Mouse (Mus musculus): ENCODE measurements around the gene Fgfr1op. TPM values are rescaled to one million over a fixed set of nuclear protein-coding genes. Genes with fewer than 3 reads are reported as not detected.
"Not testable (repeated sequence)": the region's sequence is repeated elsewhere in the genome, so short reads cannot be mapped to it uniquely, and the experiment has no call there.

The Fgfr1op gene
- polyA plus RNA-seq, 1 experiment from 2014 or later = 35.7 TPM

DNA sequence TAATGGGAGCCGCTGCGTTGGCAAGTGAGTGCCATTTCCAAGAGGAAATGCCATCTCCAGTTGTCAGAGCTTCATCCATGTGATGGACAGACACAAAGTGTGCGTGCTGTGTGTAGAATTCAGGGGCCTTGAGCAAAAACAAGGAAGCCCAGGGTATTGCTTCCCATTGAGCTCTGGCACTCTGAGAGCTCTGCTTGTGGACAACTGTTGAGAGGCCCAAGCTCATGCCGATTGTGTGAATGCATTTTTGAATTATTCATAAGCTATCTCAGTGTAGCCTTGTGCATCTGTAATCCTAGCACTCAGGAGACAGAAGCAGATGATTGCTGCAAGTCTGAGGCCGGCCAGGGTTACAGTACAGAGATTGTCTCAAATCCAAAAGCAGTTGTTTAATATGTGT, 11.8 kb downstream of the Fgfr1op start:
- 92% methylated on average over 5 of the region's 5 CpGs for whole genome bisulfite sequencing
- H3K4me1 ChIP-seq = no peaks in the 10 kb centered on the region
- no peak for ATAC-seq (ENCODE audit: insufficient number of reproducible peaks, insufficient read depth, low FRiP score, low TSS enrichment, low read depth)
- H3K36me3 ChIP-seq = peaks cover 74% of the 10 kb centered on the region
- no peak overlapping the region for H3K4me2 ChIP-seq
- no peak overlapping the region for H3K9ac ChIP-seq
- H3K9me3 ChIP-seq = no peaks in the 10 kb centered on the region
- H3K4me3 ChIP-seq = no peak overlapping the region
- H3K27ac ChIP-seq = no peak overlapping the region
- no peaks in the 10 kb centered on the region for H3K27me3 ChIP-seq

DNA sequence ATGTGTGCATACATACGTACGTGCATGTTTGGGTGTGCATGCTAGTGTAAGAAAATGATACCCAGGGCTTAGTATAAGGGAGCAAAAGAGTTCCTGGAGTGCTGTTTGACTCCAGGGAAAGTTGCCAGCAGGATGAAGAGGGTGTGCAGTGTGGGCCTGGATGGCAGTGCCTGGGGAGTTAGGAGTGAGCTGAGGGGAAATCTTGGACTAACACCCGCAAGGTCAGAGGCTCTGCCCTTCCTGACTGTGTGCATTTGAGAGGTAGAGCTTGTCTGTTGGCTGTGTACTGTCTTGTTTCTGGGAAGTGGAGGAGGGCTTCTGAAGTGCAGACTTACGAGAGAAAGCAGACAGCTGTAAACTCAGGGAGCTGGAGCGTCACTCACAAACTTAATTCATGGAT, 18.5 kb downstream of the Fgfr1op start:
- H3K36me3 ChIP-seq = peaks cover 74% of the 10 kb centered on the region
- 86% methylated on average over 5 of the region's 5 CpGs for WGBS
- no peak overlapping the region for H3K27ac ChIP-seq
- no peak overlapping the region for H3K4me2 ChIP-seq
- H3K9me3 ChIP-seq = no peaks in the 10 kb centered on the region
- no peak for ATAC-seq (ENCODE audit: insufficient number of reproducible peaks, insufficient read depth, low FRiP score, low TSS enrichment, low read depth)
- no peak overlapping the region for H3K9ac ChIP-seq
- H3K4me1 ChIP-seq = no peaks in the 10 kb centered on the region
- no peak overlapping the region for H3K4me3 ChIP-seq
- no peaks in the 10 kb centered on the region for H3K27me3 ChIP-seq

DNA sequence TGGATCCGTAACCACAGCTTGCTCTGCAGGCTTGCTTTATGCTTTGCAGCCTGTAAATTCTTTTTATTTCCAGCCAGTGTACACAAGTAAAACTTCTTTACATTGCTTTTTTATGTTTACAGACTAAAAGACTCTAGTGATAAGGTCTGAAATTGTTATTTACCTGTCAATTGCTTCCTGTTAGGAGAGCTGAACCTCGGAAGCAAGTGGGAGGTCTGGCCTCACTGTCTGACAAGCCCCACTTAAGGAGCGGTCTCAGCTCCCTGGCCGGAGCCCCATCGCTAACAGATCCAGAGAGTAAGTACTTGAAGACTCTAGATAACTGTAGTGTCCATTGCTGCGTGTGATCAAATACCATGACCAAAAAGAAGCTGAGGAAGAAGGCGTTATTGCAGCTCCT, 18.9 kb downstream of the Fgfr1op start:
- Histone ChIP-seq H3K4me3 (no peak overlapping the region), H3K27ac (no peak overlapping the region), H3K4me2 (no peak overlapping the region), H3K9me3 (no peaks in the 10 kb centered on the region), H3K9ac (no peak overlapping the region), H3K36me3 (peaks cover 76% of the 10 kb centered on the region), H3K27me3 (no peaks in the 10 kb centered on the region), H3K4me1 (no peaks in the 10 kb centered on the region)
- no peak for ATAC-seq (ENCODE audit: insufficient number of reproducible peaks, insufficient read depth, low FRiP score, low TSS enrichment, low read depth)
- 91% methylated on average over 7 of the region's 7 CpGs for WGBS

DNA sequence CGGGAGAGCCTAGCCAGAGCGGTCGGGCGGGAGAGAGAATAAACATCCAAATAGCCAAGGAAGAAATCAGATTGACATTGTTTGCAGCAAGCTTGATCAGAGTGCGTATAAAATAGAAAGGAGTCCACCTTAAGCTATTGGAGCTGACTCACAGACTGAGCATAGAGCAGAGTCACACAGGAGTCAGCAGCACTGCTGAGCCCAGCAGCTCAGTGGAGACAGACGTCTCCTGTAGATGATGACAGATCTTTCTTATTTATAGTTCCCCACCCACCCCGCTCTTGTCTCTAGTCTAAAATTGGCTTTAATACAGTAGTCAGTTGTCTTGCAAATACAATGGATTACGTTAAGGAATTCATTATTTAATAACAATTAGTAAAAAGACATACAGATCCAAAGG, 28.4 kb downstream of the Fgfr1op start:
- Histone ChIP-seq H3K4me1 (no peaks in the 10 kb centered on the region), H3K9ac (no peak overlapping the region), H3K4me3 (no peak overlapping the region), H3K27me3 (no peaks in the 10 kb centered on the region), H3K36me3 (peaks cover 68% of the 10 kb centered on the region), H3K27ac (no peak overlapping the region), H3K4me2 (no peak overlapping the region), H3K9me3 (no peaks in the 10 kb centered on the region)
- ATAC-seq (ENCODE audit: insufficient number of reproducible peaks, insufficient read depth, low FRiP score, low TSS enrichment, low read depth) = no peak
- 87% methylated on average over 8 of the region's 8 CpGs for WGBS

DNA sequence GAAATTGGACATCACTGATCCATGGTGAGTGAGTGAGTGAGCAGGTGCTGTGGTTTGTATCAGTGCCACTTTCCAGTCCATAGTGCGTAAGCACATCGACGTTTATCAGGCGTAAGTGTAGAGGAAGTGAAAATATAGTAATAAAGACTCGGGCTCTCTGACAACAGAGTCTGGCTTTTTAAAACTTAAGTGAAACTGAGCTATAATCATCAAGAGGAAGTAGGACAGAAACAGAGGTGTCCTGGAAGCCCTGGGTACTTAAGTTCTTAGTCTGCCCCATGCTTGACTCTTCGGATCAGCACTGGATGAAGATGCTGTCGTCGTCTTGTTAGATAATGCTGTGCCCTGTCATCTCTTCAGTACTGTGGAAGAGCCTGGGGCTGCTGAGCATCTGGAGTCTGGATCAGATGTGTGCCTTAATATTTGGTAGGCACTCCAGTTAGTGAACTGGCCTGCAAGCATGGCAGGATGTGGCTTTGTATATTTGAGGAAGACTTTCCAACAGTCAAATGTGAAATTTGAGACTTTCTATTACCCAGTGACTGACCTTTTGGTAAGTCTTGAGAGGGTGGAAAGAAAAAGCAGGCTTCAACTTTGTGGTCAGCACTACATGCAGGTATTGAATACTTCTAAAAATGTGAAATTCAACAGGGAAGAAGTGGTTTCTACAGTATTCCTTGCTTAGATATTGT, 30.5 kb downstream of the Fgfr1op start:
- Histone ChIP-seq H3K9me3 (no peaks in the 10 kb centered on the region), H3K4me1 (no peaks in the 10 kb centered on the region), H3K9ac (no peak overlapping the region), H3K4me3 (no peak overlapping the region), H3K27ac (no peak overlapping the region), H3K36me3 (peaks cover 48% of the 10 kb centered on the region), H3K4me2 (no peak overlapping the region), H3K27me3 (no peaks in the 10 kb centered on the region)
- WGBS = 91% methylated on average over 8 of the region's 8 CpGs
- ATAC-seq (ENCODE audit: insufficient number of reproducible peaks, insufficient read depth, low FRiP score, low TSS enrichment, low read depth) = no peak

DNA sequence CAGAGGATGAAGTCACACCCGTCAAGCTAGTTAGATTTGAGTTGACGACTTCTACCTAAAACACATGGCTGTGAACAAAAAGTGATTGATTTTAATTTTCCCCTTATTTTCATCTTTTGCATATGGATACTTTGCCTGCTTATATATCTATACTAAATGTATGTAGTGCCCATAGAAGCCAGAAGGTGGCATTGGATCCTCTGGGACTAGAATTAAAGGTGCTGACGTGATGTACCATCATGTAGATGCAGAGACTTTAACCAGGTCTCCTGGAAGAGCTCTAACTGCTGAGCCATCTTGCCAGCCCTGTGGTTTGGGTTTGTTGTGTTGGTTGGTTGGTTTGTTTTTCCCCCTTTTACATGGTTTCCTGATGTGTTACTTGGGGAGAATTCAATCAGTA, 32.4 kb downstream of the Fgfr1op start:
- 64% methylated on average over 3 of the region's 3 CpGs for WGBS

DNA sequence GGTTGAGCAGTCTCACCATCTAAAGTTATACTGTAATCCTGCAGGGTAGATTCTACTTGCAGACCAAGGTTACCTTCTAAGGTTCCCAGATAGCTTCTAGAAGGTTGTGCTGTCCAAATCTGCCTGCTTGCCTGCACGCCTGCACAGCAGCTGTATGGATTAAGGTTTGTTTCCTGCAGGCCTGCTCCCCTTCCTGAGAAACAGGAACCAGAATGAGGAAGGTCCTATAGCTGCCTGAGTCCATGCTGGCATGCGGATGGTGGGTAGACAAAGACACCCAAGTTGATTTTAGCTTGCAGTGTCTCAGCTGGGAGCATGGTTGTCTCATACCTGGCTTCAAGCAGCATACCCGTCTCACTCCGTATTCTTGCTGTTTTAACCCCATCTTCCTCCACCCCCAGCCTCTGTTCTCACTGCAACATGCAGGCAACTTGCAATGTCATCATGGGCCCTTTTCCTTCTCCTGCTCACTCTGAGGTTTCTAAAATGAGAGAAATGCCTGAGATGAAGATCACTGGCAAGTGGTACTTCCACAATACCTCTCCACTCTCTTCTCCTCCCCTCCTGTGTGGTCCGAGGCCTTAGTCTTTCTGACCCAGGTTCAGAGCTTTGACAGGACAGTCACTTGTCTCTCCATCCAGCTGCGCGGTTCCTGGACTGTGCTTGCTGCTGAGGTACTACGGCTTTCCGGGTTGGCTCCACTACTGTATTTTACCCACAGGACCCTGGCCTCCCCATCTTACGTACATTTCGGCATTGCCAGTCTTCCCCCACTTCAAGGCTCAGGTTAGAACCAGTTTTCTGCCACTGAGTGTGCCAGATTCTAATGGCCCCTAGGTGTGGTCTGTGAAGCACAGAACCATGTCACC, 34.0 kb downstream of the Fgfr1op start:
- Histone ChIP-seq H3K4me2 (no peak overlapping the region), H3K9me3 (no peaks in the 10 kb centered on the region), H3K36me3 (peaks cover 27% of the 10 kb centered on the region), H3K27ac (no peak overlapping the region), H3K27me3 (no peaks in the 10 kb centered on the region), H3K4me1 (no peaks in the 10 kb centered on the region), H3K9ac (no peak overlapping the region), H3K4me3 (no peak overlapping the region)
- 87% methylated on average over 11 of the region's 11 CpGs for WGBS
- ATAC-seq (ENCODE audit: insufficient number of reproducible peaks, insufficient read depth, low FRiP score, low TSS enrichment, low read depth) = no peak

More for the DNA sequence above, 32.4 kb downstream of the Fgfr1op start:
- H3K4me1 ChIP-seq = no peaks in the 10 kb centered on the region
- H3K4me3 ChIP-seq = no peak overlapping the region
- ATAC-seq (ENCODE audit: insufficient number of reproducible peaks, insufficient read depth, low FRiP score, low TSS enrichment, low read depth) = no peak
- no peak overlapping the region for H3K27ac ChIP-seq
- H3K36me3 ChIP-seq = peaks cover 37% of the 10 kb centered on the region
- H3K4me2 ChIP-seq = no peak overlapping the region
- no peak overlapping the region for H3K9ac ChIP-seq
- H3K9me3 ChIP-seq = no peaks in the 10 kb centered on the region
- H3K27me3 ChIP-seq = no peaks in the 10 kb centered on the region

DNA sequence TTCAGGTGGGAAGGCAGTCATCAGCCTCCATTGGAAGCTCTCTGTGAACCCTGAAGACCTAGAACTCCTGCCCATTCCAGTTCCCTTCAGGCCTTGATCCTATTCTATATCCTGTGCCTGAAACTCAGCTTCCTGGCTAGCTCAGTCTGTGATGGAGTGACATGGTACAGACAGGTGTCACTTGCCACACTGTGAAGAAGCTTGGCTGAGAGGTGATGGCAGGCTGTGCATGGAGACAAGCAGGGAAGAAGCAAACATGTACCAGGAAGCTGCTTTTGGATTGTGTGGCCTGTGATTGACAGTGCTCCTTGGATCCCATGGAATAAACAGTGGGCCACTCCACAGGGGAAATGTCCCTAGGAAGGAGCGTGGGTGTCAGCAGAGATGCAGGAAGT, 34.6 kb downstream of the Fgfr1op start:
- WGBS = 84% methylated on average over 1 of the region's 1 CpGs
- H3K36me3 ChIP-seq = peaks cover 20% of the 10 kb centered on the region
- no peak overlapping the region for H3K9ac ChIP-seq
- H3K4me3 ChIP-seq = no peak overlapping the region
- H3K4me1 ChIP-seq = no peaks in the 10 kb centered on the region
- no peak overlapping the region for H3K27ac ChIP-seq
- H3K4me2 ChIP-seq = no peak overlapping the region
- H3K27me3 ChIP-seq = no peaks in the 10 kb centered on the region
- ATAC-seq (ENCODE audit: insufficient number of reproducible peaks, insufficient read depth, low FRiP score, low TSS enrichment, low read depth) = no peak
- no peaks in the 10 kb centered on the region for H3K9me3 ChIP-seq

DNA sequence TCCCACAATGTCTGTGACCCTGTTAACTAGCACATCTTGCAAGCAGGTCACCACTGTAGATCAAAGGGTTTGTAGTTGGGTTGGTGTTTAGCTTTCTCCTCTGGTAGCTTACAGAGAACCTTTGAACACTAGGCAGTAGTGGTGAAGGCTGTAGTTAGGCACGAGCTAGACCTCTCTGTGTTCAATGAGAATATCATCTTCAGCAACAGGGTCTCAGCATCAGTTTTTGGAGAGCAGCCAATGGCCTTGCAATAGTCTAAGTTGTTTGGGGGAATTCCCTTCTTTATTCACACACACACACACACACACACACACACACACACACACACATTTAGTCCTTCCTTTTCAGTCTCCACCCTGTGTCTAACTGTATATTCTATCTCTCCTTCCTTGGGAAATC, 38.2 kb downstream of the Fgfr1op start:
- no peaks in the 10 kb centered on the region for H3K4me1 ChIP-seq
- no peaks in the 10 kb centered on the region for H3K9me3 ChIP-seq
- no peaks in the 10 kb centered on the region for H3K27me3 ChIP-seq
- 63% methylated on average over 1 of the region's 1 CpGs for WGBS
- ATAC-seq (ENCODE audit: insufficient number of reproducible peaks, insufficient read depth, low FRiP score, low TSS enrichment, low read depth) = no peak
- H3K4me3 ChIP-seq = no peak overlapping the region
- H3K9ac ChIP-seq = no peak overlapping the region
- H3K27ac ChIP-seq = no peak overlapping the region
- no peaks in the 10 kb centered on the region for H3K36me3 ChIP-seq
- no peak overlapping the region for H3K4me2 ChIP-seq

DNA sequence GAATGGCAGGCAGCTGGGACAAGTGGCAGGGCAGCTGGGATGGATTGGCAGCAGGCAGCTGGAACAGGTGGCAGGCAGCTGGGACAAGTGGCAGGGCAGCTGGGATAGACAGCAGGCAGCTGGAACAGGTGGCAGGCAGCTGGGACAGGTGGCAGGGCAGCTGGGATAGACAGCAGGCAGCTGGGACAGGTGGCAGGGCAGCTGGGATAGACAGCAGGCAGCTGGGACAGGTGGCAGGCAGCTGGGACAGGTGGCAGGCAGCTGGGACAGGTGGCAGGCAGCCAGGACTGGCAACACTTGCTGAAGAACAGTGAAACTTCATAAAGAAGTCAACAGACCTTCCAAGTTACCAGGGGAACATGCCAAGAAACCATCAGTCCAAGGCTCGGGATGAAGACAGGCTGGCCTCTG, 39.9 kb downstream of the Fgfr1op start:
- not testable (repeated sequence) for H3K4me3 ChIP-seq; H3K36me3 ChIP-seq; H3K9me3 ChIP-seq; H3K4me1 ChIP-seq; H3K9ac ChIP-seq; H3K27ac ChIP-seq; ATAC-seq (ENCODE audit: insufficient number of reproducible peaks, insufficient read depth, low FRiP score, low TSS enrichment, low read depth); H3K27me3 ChIP-seq; H3K4me2 ChIP-seq
- 72% methylated on average over 1 of the region's 1 CpGs for WGBS

DNA sequence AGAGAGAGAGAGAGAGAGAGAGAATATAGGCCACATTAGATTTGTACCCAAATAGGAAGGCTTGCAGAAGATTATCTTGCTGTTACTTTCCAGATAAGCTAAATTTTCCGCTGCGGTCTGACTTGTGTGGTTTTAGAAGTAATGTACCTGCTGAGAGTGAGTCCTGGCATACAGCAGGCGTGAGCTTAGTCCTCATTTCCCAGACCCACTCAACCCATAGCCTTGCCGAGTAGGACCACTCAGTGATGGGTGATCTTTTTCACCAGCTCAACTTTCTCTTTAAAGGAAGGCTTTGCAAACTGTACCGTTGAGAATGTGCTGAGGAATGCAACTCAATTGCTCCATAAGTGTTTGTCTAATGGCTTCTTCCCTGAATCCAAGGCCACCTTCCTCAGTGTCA, 41.4 kb downstream of the Fgfr1op start:
- ATAC-seq (ENCODE audit: insufficient number of reproducible peaks, insufficient read depth, low FRiP score, low TSS enrichment, low read depth) = no peak
- H3K4me1 ChIP-seq = no peaks in the 10 kb centered on the region
- no peaks in the 10 kb centered on the region for H3K27me3 ChIP-seq
- no peaks in the 10 kb centered on the region for H3K9me3 ChIP-seq
- no peak overlapping the region for H3K4me2 ChIP-seq
- no peaks in the 10 kb centered on the region for H3K36me3 ChIP-seq
- no peak overlapping the region for H3K9ac ChIP-seq
- 84% methylated on average over 5 of the region's 5 CpGs for WGBS
- H3K4me3 ChIP-seq = no peak overlapping the region
- no peak overlapping the region for H3K27ac ChIP-seq

DNA sequence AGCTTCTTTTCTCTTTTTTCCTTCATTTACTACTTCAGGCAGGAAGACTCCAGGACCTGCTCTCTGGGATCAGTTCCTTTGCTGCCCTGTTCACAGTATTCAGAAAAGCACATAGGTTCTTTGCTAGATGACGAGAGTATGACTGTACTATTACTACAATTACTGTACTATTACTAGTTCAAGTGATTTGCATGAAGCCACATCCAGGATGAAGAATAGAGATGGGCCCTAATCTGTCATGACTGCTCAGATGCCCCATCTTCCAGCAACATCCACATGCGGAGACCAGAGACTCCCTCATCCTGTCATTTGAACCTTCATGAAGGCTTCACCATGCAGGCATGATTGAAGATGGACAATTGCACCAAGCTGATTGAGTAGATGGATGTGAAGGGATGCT, 44.4 kb downstream of the Fgfr1op start:
- WGBS = 79% methylated on average over 2 of the region's 2 CpGs
- Histone ChIP-seq H3K4me2 (no peak overlapping the region), H3K9ac (no peak overlapping the region), H3K36me3 (no peaks in the 10 kb centered on the region), H3K9me3 (no peaks in the 10 kb centered on the region), H3K27ac (no peak overlapping the region), H3K4me1 (no peaks in the 10 kb centered on the region), H3K27me3 (no peaks in the 10 kb centered on the region), H3K4me3 (no peak overlapping the region)
- no peak for ATAC-seq (ENCODE audit: insufficient number of reproducible peaks, insufficient read depth, low FRiP score, low TSS enrichment, low read depth)
